Mouse (Mus musculus): ENCODE results near the gene Ednra. TPM values are rescaled to one million over a fixed set of nuclear protein-coding genes. Genes with fewer than 3 reads are reported as not detected.
A peak's percentile ranks its signal among the peaks of the same experiment; 100 is the strongest.

Ednra gene
- total RNA-seq, 2 experiments from 2014 or later = 4.5 to 6.4 TPM

DNA sequence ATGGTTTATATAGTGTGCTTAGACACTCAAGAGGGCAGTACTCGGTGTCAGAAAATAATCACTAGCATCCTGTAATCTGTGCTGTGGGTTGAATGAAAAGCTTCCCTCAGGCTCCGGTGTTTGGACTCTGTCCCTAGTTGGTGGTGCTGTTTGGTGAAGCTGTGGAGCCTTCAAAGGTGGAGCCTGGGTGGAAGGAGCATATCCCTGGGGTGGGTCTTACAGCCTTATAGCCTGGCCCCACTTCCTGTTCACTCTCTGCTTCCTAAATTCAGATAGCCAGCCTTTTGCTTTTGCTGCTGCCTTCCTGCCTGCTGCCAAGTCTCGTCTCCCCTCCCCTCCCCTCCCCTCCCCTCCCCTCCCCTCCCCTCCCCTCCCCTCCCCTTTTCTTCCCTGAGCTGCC lies 18.1 kb upstream of the Ednra start:
- DNase-seq (ENCODE audit: low spot score in 2 of 2) = no peak
- TF ChIP-seq CTCF (conservative IDR thresholded peaks at IDR 0.05) = no peak
- no peak overlapping the region for H3K4me3 ChIP-seq
- H3K27ac ChIP-seq = no peak overlapping the region

DNA sequence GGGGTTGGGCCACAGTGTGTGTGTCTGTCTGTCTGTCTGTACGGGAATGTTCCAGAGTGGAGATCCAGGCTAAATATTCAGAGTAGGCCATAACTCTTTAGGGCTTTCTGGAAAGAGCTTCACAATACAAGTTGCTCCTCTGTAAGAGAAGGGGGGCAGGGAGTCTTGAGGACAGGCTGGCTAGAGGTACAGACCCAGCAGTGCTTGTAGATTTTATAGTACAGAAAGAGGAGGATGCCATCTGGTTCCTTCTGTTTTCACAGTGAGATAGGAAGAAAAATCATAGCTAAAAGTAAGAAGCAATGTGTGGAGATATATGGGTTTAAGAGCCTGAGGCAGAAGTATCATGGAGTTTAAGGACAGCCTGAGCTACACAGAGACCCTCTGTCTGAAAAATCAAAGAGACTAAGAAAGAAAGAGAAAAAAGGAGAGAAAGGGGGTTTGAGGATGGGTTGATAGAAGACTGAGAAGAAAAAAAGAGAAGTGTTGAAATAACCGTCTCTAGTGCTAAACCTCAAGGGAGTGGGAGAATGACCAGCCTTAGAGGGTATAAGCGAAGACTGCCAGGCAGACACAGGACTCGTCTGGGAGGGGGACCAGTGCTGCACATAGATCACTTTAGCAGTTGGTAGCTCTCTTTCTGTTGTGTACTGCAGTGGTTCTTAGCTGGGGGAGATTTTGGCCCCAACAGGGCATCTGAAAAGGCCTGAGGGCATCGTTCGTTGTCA lies 16.9 kb upstream of the Ednra start:
- H3K27ac ChIP-seq = no peak overlapping the region
- DNase-seq (ENCODE audit: low spot score in 2 of 2) = peak in 1 of 2 experiments; percentile 58
- no peak for TF ChIP-seq CTCF (conservative IDR thresholded peaks at IDR 0.05)
- no peak overlapping the region for H3K4me3 ChIP-seq

DNA sequence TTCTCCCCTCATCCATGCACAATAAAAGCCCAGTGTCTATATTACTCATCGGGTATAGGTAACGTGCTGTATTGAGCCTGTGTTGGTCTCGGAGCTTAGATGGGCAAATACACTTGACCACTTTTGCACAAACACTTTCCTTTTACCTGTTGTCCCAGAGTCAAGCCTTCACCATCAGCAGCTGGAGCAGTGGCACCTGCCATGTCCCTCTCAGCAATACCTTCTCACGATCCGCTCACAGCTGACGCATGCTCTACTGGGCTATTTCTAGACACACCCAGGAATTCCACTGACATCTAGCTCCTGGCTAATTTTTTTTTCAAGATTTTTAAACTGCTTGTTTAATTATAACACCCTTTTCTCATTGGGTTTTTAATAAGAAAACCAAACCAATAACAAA lies 14.2 kb upstream of the Ednra start:
- no peak for TF ChIP-seq CTCF (conservative IDR thresholded peaks at IDR 0.05)
- no peak overlapping the region for H3K4me3 ChIP-seq
- no peak overlapping the region for H3K27ac ChIP-seq
- no peak for DNase-seq (ENCODE audit: low spot score in 2 of 2)

DNA sequence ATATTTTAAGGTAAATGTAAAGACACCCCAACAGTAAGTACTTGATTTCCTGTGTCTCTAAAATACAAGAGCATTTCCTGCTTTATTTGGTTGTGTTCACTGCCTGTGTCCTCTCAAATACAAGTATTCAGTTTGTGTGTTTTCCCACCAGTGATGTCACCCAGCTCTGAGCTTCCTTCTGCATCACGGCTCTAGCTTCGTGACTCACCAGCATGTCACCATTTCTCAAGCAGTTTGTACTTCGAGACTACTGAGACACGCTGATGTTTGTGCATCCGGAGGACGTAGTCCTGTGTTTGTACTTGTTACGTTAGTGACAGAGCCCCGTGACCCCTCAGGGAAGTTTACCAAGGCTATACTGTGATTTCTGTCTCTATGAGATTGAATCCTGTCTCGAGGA lies 13.1 kb upstream of the Ednra start:
- Histone ChIP-seq H3K27ac (no peak overlapping the region), H3K4me3 (no peak overlapping the region)
- no peak for DNase-seq (ENCODE audit: low spot score in 2 of 2)
- TF ChIP-seq CTCF (conservative IDR thresholded peaks at IDR 0.05) = no peak

DNA sequence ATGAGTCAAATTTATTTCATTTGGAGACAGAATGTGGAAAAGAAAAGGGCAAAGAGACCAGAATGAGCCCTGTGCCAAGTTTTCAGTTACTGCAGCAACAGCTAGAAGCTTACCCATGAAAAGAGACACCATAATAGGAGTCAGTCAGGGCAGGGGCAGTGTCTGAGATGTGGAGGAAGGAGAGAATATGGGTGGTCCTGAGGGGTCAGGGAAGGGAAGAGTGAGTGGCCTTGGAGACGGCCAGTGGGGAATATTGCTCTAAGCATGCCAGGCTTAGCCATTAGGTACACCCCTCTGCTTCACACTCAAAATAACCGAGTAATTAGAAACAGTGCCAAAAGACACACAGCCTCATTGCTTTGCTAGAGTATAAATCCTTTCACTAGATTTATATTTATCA lies 9.5 kb upstream of the Ednra start:
- Histone ChIP-seq H3K4me3 (no peak overlapping the region), H3K27ac (no peak overlapping the region)
- DNase-seq (ENCODE audit: low spot score in 2 of 2) = no peak
- no peak for TF ChIP-seq CTCF (conservative IDR thresholded peaks at IDR 0.05)

DNA sequence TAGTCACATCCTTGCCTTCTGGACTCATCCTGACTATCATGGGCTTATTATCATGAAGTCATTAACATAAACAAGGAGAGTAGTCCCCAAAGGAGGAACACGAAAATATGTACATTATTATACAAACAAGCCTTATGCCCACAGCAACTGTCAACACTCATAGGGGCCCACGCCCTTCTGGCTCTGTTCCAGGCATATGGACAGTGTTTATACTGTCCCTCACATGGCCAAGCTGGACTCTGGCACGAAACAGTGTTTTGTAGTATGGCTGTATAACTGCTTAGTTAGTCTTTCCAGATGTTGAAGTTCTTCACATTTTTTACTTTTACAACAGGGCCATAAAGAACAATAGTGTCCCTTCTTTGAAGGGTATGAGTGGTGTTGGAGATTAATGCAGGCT lies 8.7 kb upstream of the Ednra start:
- Histone ChIP-seq H3K27ac (no peak overlapping the region), H3K4me3 (no peak overlapping the region)
- no peak for DNase-seq (ENCODE audit: low spot score in 2 of 2)
- TF ChIP-seq CTCF (conservative IDR thresholded peaks at IDR 0.05) = no peak

DNA sequence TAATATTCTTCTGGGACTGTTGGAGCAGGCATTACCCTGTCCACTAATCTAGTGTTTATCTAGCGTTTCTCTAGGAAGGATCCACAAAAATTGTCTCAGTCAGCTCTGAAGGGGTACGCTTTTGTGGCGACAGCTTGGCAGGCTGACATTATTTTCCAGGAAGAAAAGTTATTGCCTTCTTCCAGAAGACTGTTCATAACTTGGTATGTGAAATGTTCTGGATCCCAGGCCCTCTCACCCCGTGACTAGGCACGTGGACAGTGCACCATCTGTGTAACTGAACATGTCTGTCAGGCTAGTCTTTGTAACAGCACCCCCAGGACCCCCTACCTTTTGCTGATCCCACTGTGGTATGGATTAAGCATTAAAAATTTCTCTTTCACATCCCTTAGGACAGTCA lies 1.1 kb upstream of the Ednra start:
- DNase-seq (ENCODE audit: low spot score in 2 of 2) = no peak
- Histone ChIP-seq H3K4me3 (no peak overlapping the region), H3K27ac (no peak overlapping the region)
- no peak for TF ChIP-seq CTCF (conservative IDR thresholded peaks at IDR 0.05)

DNA sequence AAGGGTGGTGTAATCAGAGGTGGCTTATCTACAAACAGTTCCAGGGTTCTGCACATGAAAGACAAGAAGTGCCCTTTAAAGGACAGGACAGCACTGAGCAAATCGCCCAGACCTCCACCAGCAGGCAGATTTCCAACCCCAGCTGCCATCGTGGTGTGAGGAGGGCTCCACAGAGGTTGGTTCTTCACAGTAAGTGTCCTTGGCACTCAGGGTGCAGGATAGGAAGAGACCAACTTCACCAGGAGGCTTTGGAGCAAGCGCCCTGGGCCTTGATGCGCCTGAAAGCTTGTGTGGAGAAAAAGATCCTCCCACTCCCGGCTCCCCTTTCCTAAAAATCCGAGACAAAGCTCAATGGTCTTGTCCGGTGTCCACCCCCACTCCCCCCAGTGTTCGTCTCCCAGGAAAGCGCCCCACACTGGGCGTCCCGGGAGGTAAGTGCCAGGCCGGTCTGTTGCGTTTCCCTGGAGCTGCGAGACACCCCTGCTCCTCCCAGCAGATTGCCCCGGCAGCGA lies 674 bp downstream of the Ednra start:
- TF ChIP-seq CTCF (conservative IDR thresholded peaks at IDR 0.05) = no peak
- H3K4me3 ChIP-seq = peak overlapping the region; percentile 53
- peak overlapping the region; percentile 81 for H3K27ac ChIP-seq
- DNase-seq (ENCODE audit: low spot score in 2 of 2) = no peak

DNA sequence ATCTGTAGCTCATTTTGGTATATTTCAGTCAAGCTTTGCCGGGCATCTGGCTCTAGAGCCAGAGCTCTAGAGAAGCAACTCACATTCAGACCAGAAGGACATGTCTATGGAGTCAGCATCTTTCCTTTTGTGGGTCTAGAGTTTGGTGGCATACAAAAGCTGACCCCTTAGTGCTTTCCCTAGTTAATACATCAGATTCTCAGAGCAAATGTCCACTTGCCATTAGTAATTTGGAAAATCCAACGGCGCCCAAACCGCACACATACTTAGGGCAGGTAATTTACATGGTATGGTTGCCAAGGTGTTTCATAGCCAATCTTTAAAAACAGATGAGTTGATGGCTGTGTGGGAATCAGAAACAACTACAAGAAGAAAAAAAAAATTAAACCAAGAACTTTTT lies 1.2 kb downstream of the Ednra start:
- TF ChIP-seq CTCF (conservative IDR thresholded peaks at IDR 0.05) = no peak
- DNase-seq (ENCODE audit: low spot score in 2 of 2) = no peak
- Histone ChIP-seq H3K4me3 (no peak overlapping the region; the same call in 1 of the 2 replicates), H3K27ac (peak overlapping the region; percentile 81; the same call in 1 of the 2 replicates)

DNA sequence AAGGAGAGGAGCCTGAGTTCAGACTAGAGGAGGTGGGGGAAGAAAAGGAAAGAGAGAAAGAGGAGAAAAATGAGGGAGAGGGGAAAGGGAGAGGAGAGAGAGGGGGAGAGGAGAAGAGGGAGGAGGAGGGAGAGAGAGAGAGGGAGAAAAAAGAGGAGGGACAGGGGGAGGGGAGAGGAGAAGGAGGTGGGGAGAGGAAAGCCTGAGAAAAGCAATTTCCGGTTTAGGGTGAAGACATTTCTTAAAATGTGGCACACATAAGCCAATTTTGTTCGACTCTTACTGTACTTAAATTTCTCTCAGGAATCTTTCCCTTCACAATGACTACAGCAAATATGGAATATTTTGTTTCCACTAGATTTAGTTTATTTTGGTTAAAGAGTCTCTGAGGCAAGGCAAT lies 5.3 kb downstream of the Ednra start:
- TF ChIP-seq CTCF (conservative IDR thresholded peaks at IDR 0.05) = no peak
- no peak overlapping the region for H3K4me3 ChIP-seq
- DNase-seq (ENCODE audit: low spot score in 2 of 2) = no peak
- H3K27ac ChIP-seq = no peak overlapping the region

DNA sequence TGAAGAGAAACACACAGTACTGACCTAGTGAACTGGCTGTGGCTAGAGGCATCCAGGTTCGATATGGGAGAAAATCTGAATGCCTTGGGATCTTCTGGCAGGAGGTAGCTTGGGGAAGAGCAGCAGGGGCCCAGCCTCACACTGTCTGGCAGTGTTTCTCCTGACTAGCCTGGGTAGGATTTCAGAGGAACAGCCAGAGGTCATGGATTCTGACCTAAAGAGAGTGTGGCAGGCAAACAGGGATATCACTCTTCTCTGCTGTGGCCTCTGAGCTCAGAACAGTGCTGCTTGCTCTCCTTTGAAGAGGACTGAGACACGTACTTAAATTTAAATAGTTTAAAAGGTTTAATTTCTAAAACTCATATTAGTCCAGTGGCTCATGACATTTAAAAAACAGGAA lies 7.2 kb downstream of the Ednra start:
- no peak for DNase-seq (ENCODE audit: low spot score in 2 of 2)
- TF ChIP-seq CTCF (conservative IDR thresholded peaks at IDR 0.05) = no peak
- no peak overlapping the region for H3K4me3 ChIP-seq

DNA sequence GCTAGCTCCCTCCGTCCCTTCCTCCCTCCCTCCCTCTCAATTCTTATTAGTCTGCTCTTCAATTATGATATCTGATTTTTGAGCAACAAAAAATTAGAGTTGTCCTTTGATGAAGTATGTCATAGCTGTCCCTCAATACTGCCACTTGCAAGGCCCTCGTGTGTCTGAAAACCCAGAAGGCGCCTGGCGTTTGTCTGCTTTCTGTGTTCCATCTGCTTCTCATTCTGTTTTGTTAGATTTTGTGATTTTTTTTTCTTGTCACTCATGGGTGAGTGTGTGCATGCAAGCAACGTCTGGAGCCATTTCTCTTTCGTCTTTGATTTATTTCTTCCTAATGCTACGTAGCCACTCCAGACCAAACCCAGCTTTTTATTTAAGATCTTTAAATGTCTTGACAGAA lies 9.8 kb downstream of the Ednra start:
- no peak for TF ChIP-seq CTCF (conservative IDR thresholded peaks at IDR 0.05)
- Histone ChIP-seq H3K27ac (no peak overlapping the region), H3K4me3 (no peak overlapping the region)
- peak in 1 of 2 experiments; percentile 20 for DNase-seq (ENCODE audit: low spot score in 2 of 2)

More for the DNA sequence above, 7.2 kb downstream of the Ednra start:
- H3K27ac ChIP-seq = no peak overlapping the region

DNA sequence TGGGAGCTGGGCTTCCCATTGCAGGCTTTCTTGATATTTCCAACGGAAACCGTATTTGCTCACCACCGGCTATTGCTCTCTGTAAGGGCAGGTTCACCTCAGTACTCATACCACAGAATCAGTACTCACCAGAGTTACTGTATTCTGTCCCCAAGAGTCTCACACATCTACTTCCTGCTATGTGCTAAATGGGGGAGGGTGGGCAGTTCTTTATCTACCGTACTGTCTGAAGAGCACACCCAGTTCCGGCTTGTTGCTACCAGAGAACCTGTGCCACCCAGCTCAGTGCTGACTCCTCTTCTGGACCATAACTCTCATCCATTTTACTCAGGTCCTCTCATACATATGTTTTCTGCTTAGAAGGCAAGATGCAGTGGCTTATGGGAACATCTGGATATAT lies 10.6 kb downstream of the Ednra start:
- DNase-seq (ENCODE audit: low spot score in 2 of 2) = no peak
- TF ChIP-seq CTCF (conservative IDR thresholded peaks at IDR 0.05) = no peak

DNA sequence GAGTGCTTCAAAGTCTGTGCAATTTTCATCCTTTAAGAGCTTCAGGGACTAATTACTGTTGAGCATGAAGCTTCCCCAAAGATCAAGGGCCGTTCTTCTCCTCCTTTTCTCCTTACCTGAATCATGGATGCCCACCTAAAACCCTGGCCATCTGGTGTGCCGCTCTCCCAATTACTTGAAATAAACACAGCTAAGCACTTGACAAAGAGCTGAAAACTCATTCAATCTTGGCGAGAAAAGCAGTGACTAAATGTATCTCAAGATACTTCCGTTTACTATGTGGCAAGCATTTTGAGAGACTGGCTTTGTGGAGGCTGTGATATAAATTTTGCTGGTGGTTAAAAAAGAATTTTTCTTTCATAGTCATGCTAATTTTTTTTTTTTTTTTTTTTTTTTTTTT lies 19.5 kb downstream of the Ednra start:
- no peak overlapping the region for H3K4me3 ChIP-seq
- H3K27ac ChIP-seq = no peak overlapping the region
- no peak for DNase-seq (ENCODE audit: low spot score in 2 of 2)
- no peak for TF ChIP-seq CTCF (conservative IDR thresholded peaks at IDR 0.05)

More for the DNA sequence above, 10.6 kb downstream of the Ednra start:
- Histone ChIP-seq H3K4me3 (no peak overlapping the region), H3K27ac (no peak overlapping the region)
